Mouse (Mus musculus): ENCODE results near the gene Slc7a4. TPM values are rescaled to one million over a fixed set of nuclear protein-coding genes. Genes with fewer than 3 reads are reported as not detected.

Slc7a4 gene
- polyA plus RNA-seq, 1 experiment from 2014 or later: 11.8 TPM

DNA sequence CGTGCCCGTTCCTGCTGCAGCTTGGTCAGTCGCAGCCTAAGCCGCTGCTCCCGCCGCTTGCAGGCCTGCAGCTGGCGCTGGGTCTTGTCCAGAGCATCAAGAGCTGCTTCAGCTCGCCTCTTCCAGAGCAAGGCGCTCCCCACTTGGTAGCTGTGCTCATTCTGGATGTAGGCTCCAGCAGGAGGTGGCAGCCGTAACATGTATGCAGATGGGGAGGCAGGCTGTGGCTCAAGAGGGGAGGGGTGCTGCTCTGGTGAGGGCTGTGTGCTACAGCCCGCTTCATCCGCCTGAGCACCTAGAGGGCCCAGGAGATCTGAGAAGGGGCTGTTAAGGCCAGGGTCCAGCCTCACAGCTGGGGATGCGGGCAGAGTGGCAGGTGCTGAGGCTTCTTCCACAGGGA is 54.7 kb downstream of the Slc7a4 start:
- WGBS: 87% methylated on average over 13 of the region's 13 CpGs
- ATAC-seq (ENCODE audit: low FRiP score, low TSS enrichment): no peak
- Histone ChIP-seq H3K4me3 (ENCODE audit: low read length) (no peak overlapping the region), H3K9ac (replicated peaks; ENCODE audit: low read length) (no peak overlapping the region), H3K9me3 (ENCODE audit: low read length) (no peaks in the 10 kb centered on the region), H3K4me2 (replicated peaks; ENCODE audit: low read depth, low read length) (no peak overlapping the region), H3K27me3 (ENCODE audit: insufficient read depth, low read length) (no peaks in the 10 kb centered on the region), H3K27ac (ENCODE audit: low read length) (no peak overlapping the region), H3K36me3 (ENCODE audit: insufficient read depth, low read length) (peaks cover 52% of the 10 kb centered on the region), H3K4me1 (ENCODE audit: insufficient read depth, low read length) (peaks cover 19% of the 10 kb centered on the region)

- Histone ChIP-seq H3K4me1 (ENCODE audit: insufficient read depth, low read length) (peaks cover 19% of the 10 kb centered on the region), H3K4me3 (ENCODE audit: low read length) (no peak overlapping the region), H3K36me3 (ENCODE audit: insufficient read depth, low read length) (peaks cover 59% of the 10 kb centered on the region), H3K4me2 (replicated peaks; ENCODE audit: low read depth, low read length) (no peak overlapping the region), H3K9ac (replicated peaks; ENCODE audit: low read length) (no peak overlapping the region), H3K27me3 (ENCODE audit: insufficient read depth, low read length) (no peaks in the 10 kb centered on the region), H3K27ac (ENCODE audit: low read length) (no peak overlapping the region), H3K9me3 (ENCODE audit: low read length) (no peaks in the 10 kb centered on the region)
- no peak for ATAC-seq (ENCODE audit: low FRiP score, low TSS enrichment)
Observed at GRCm38 (mm10) chr16:17527606-17528005, 55.4 kb downstream of the Slc7a4 start.

- no peak for ATAC-seq (ENCODE audit: low FRiP score, low TSS enrichment)
- no peak overlapping the region for H3K27ac ChIP-seq (ENCODE audit: low read length)
Observed at GRCm38 (mm10) chr16:17526223-17526622, 56.8 kb downstream of the Slc7a4 start.

DNA sequence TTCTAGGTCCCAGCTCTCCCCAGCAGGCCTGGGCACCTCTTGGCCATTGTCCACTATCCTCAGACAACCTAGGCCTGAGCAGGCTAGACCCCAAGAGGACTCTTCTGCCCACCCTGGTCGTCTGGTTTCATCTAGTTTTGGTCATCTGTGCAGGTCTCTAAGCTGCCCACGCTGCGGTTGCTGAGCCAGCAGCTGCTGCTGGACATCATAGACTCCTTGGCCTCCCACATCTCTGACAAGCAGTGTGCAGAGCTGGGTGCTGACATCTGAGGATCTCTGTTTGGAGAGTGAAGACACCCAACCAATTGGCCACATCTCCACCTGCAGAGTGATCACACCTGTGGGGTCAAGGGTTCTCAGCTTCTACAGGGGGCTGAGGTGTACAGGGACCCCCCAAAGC is 57.5 kb downstream of the Slc7a4 start:
- Histone ChIP-seq H3K4me2 (replicated peaks; ENCODE audit: low read depth, low read length) (no peak overlapping the region), H3K4me3 (ENCODE audit: low read length) (no peak overlapping the region), H3K9ac (replicated peaks; ENCODE audit: low read length) (no peak overlapping the region), H3K4me1 (ENCODE audit: insufficient read depth, low read length) (peaks cover 12% of the 10 kb centered on the region), H3K27ac (ENCODE audit: low read length) (no peak overlapping the region), H3K9me3 (ENCODE audit: low read length) (no peaks in the 10 kb centered on the region), H3K36me3 (ENCODE audit: insufficient read depth, low read length) (peaks cover 80% of the 10 kb centered on the region), H3K27me3 (ENCODE audit: insufficient read depth, low read length) (no peaks in the 10 kb centered on the region)
- ATAC-seq (ENCODE audit: low FRiP score, low TSS enrichment): no peak
- whole genome bisulfite sequencing: 74% methylated on average over 3 of the region's 3 CpGs

More at GRCm38 (mm10) chr16:17526223-17526622, 56.8 kb downstream of the Slc7a4 start:
- Histone ChIP-seq H3K27me3 (ENCODE audit: insufficient read depth, low read length) (no peaks in the 10 kb centered on the region), H3K4me2 (replicated peaks; ENCODE audit: low read depth, low read length) (no peak overlapping the region), H3K36me3 (ENCODE audit: insufficient read depth, low read length) (peaks cover 73% of the 10 kb centered on the region), H3K4me1 (ENCODE audit: insufficient read depth, low read length) (peaks cover 12% of the 10 kb centered on the region), H3K4me3 (ENCODE audit: low read length) (no peak overlapping the region), H3K9me3 (ENCODE audit: low read length) (no peaks in the 10 kb centered on the region), H3K9ac (replicated peaks; ENCODE audit: low read length) (no peak overlapping the region)
- 87% methylated on average over 6 of the region's 6 CpGs for WGBS

DNA sequence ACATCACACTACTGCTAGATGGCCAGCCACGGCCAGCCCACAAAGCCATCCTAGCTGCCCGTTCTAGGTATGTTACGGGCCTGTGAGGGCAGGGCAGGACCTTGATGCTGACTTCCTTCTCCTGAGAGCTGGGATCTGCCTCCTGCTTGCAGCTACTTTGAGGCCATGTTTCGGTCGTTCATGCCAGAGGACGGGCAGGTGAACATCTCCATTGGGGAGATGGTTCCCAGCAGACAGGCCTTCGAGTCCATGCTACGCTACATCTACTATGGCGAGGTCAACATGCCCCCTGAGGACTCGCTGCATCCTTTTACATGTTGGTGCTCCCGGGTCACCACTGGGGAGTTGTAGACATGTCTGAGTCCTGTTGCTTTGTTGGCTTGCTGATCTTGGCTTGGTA is 58.9 kb downstream of the Slc7a4 start:
- Histone ChIP-seq H3K4me2 (replicated peaks; ENCODE audit: low read depth, low read length) (no peak overlapping the region), H3K36me3 (ENCODE audit: insufficient read depth, low read length) (peaks cover 93% of the 10 kb centered on the region), H3K9me3 (ENCODE audit: low read length) (no peaks in the 10 kb centered on the region), H3K9ac (replicated peaks; ENCODE audit: low read length) (no peak overlapping the region), H3K27me3 (ENCODE audit: insufficient read depth, low read length) (no peaks in the 10 kb centered on the region), H3K27ac (ENCODE audit: low read length) (no peak overlapping the region), H3K4me1 (ENCODE audit: insufficient read depth, low read length) (0 out of 2 replicates have a peak, but pooled peaks cover 1% of the 10 kb centered on the region), H3K4me3 (ENCODE audit: low read length) (no peak overlapping the region)
- 93% methylated on average over 11 of the region's 11 CpGs for WGBS
- no peak for ATAC-seq (ENCODE audit: low FRiP score, low TSS enrichment)

Other genes starting within 250 kb of the Slc7a4 start
- gene Snap29, start 177.2 kb downstream of the Slc7a4 start, polyA plus RNA-seq (2015; fragmentation: Nextera tagmentation; extraction: Ambion mirVana): 14.7 and 15.6 TPM in 2 replicates
- 39.1 and 39.2 TPM in 2 replicates for gene Pi4ka, start 176.9 kb downstream of the Slc7a4 start, polyA plus RNA-seq (2015; fragmentation: Nextera tagmentation; extraction: Ambion mirVana)
- gene Crkl, start 131.2 kb downstream of the Slc7a4 start, polyA plus RNA-seq (2015; fragmentation: Nextera tagmentation; extraction: Ambion mirVana): 77.6 and 78.5 TPM in 2 replicates
- 3.4 and 3.6 TPM in 2 replicates for gene Aifm3, start 93.6 kb downstream of the Slc7a4 start, polyA plus RNA-seq (2015; fragmentation: Nextera tagmentation; extraction: Ambion mirVana)
- 102 and 113 TPM in 2 replicates for gene Lztr1, start 74.5 kb downstream of the Slc7a4 start, polyA plus RNA-seq (2015; fragmentation: Nextera tagmentation; extraction: Ambion mirVana)
- gene Thap7, start 52.1 kb downstream of the Slc7a4 start, polyA plus RNA-seq (2015; fragmentation: Nextera tagmentation; extraction: Ambion mirVana): 61.1 and 61.5 TPM in 2 replicates
- 0.18 and 0.20 TPM in 2 replicates for gene Lrrc74b, start 22.0 kb downstream of the Slc7a4 start, polyA plus RNA-seq (2015; fragmentation: Nextera tagmentation; extraction: Ambion mirVana)
- gene P2rx6, start 21.3 kb downstream of the Slc7a4 start, polyA plus RNA-seq (2015; fragmentation: Nextera tagmentation; extraction: Ambion mirVana): 1.2 TPM in 2 replicates
- gene Smpd4, start 36.1 kb upstream of the Slc7a4 start, polyA plus RNA-seq (2015; fragmentation: Nextera tagmentation; extraction: Ambion mirVana): 38.8 and 44.2 TPM in 2 replicates
- 6.0 and 7.7 TPM in 2 replicates for gene Ccdc74a, start 63.3 kb upstream of the Slc7a4 start, polyA plus RNA-seq (2015; fragmentation: Nextera tagmentation; extraction: Ambion mirVana)
- 44.1 and 56.1 TPM in 2 replicates for gene Med15, start 149.7 kb upstream of the Slc7a4 start, polyA plus RNA-seq (2015; fragmentation: Nextera tagmentation; extraction: Ambion mirVana)
- 69.8 and 72.0 TPM in 2 replicates for gene Klhl22, start 176.4 kb upstream of the Slc7a4 start, polyA plus RNA-seq (2015; fragmentation: Nextera tagmentation; extraction: Ambion mirVana)
- gene Scarf2, start 214.1 kb upstream of the Slc7a4 start, polyA plus RNA-seq (2015; fragmentation: Nextera tagmentation; extraction: Ambion mirVana): 8.1 and 8.9 TPM in 2 replicates
- gene B830017H08Rik, start 249.9 kb upstream of the Slc7a4 start, polyA plus RNA-seq (2015; fragmentation: Nextera tagmentation; extraction: Ambion mirVana): 0.09 TPM in 1 of 2 replicates, not detected in the other